Mouse (Mus musculus): ENCODE results near the gene Spata20.

Spata20 gene

DNA sequence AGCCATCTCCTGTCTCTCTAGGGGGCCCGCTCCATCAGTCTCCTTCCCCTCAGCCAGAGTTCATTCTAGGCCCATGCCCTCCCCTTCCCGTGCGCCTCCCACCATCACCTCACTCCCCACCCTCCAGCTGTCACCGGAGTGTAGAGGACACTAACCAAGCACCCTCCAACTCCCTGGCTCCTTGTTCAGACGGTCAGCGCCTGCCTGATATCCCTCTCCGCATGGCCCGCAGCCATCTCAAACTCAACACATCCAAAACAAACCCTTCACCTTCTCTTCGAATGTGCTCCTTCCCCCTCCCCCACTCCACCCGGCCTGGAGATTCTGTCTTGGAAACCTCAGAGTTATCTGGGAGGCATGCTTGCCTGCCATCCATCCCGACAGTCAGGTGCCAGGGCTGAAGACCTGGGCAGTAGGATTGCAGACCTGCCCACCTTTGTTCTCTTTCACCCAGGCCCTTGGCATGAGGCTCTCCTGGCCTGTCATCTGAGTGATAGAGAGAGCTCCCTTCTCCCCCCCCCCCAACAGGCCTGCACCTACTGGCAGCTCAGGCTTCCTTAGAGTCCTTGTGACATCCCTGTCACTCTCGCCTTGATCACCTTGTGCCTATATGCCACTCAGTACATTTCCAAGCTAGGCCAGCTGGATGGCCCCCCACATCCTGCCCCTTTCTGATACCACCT lies 34.7 kb downstream of the Spata20 start:
- DNase-seq (ENCODE audit: low spot score in 2 of 2) = no peak

DNA sequence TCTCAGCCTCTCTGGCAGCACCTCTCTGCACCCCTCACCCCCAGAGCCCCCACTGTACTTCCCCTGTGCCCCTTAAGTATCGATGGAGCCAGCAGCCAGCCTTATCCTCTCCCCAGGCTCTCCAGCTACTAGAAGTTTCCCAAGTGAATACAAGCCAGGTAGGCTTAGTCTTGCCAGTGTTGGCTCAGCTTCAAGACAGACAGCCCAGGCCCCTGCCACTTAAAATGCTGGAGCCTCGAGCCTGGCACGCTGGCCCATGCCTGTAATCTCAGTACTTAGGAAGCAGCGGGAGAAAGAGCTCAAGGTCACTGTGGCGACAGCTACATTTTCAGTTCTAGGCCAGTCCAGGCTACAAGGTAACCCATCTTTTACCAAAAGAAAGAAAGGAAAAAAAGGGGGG lies 36.1 kb downstream of the Spata20 start:
- no peak for DNase-seq (ENCODE audit: low spot score in 2 of 2)

- DNase-seq (ENCODE audit: low spot score in 2 of 2) = no peak
Observed at GRCm38 (mm10) chr11:94449239-94449638, 36.7 kb downstream of the Spata20 start.

- no peak for DNase-seq (ENCODE audit: low spot score in 2 of 2)
Observed at GRCm38 (mm10) chr11:94447017-94447416, 39.0 kb downstream of the Spata20 start.

DNA sequence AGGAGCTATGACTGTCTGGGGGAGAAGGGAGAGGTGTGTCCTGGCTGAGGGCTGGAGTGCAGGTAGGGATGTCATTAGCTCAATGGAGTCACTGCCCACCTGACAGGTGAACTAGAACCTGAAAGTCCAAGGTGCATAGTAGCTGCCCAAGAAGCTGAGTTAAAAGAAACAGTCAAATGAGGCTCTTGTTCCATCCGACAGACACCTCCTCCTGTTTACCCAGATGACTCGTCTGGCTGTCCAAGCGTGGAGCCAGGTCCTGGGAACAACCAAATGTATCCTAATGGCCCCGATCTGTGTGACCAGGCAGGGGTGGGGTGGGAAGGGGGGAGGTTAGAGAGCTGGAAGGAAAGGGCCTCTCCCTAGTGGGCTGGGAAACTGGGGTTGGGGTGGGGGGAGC lies 40.7 kb downstream of the Spata20 start:
- no peak for DNase-seq (ENCODE audit: low spot score in 2 of 2)

DNA sequence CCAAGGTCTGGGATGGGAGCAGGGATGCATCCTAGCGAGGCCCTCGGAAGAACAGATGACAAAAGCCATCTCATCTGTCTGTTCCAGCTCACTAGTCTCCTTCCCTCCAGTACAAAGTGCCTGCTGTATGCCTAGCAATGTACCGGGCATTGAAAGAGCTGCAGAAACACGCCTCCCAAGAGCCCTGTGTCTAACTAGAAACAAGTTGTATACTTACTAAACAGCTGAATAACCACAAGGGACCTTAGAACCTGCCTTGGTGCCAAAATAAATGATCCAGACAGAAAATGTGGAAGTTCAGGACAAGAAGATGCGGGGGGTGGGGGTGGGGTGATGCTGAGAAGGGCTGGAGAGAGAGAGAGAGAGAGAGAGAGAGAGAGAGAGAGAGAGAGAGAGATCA lies 41.1 kb downstream of the Spata20 start:
- DNase-seq (ENCODE audit: low spot score in 2 of 2) = no peak

DNA sequence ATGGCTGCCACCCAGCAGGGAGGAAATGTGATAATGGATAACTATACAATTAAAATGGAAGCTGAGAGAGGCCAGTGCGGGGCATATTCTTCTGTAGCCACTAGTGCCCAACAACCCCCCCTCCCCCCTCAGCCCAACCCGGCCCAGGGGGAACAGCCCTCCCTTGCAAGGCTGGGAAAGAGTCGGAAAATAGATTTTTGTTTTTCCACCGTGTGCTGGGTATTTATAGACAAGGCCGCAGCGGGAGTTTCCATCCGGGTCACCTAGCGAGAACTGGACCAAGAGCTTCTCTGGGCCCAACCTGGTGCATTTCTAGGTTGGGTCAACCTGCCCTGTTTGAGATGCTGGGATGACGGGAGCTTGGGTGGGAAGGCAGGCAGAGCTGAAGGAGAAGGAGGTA lies 44.2 kb downstream of the Spata20 start:
- no peak for DNase-seq (ENCODE audit: low spot score in 2 of 2)

GRCm38 (mm10) chr11:94441122-94441521 lies 44.9 kb downstream of the Spata20 start:
- DNase-seq (ENCODE audit: low spot score in 2 of 2) = no peak

- no peak for DNase-seq (ENCODE audit: low spot score in 2 of 2)
Observed at GRCm38 (mm10) chr11:94440421-94440820, 45.6 kb downstream of the Spata20 start.

- DNase-seq (ENCODE audit: low spot score in 2 of 2) = no peak
Observed at GRCm38 (mm10) chr11:94429011-94429651, 56.8 kb downstream of the Spata20 start.

All from urinary bladder, postnatal 4 days (tissue).